In the genomic region with DNA sequence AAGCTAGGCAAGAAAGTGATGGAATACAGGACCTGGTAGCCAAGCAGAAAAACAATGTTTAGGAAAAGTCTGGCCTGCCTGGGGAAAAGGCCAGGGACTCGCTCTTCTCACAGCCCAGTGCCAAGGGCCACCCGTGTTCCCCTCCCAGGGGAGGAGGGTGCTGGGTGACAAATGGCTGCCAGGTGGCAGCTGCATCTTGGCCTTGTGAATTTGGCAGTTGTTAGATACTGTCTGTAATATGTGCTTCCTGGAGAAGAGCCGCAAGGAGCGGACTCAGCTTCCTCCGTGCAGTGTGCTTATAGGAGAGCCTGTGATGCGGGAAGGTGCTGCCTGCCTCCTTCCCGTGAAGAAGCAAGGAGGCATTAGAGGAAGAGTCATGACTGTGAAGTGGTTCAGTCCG, we compare ENCODE assay signal across 7 mouse cellular contexts.
A peak's percentile ranks its signal among the peaks of the same experiment; 100 is the strongest.
DNase-seq lines count a peak whose midpoint lies in the region.

No protein-coding gene starts in this region.

- DNase-seq in ovary, postnatal 36 days (ENCODE audit: low spot score), result peak; percentile 38
- DNase-seq in ovary, postnatal 14 days (ENCODE audit: low spot score), result no peak
- peak; percentile 23 to 29 for DNase-seq in gastrocnemius, postnatal 4 days (ENCODE audit: low spot score in 2 of 2)
- peak; percentile 42 for DNase-seq in lung, postnatal 25 days (ENCODE audit: low spot score)
- peak; percentile 68 for DNase-seq in thymus, postnatal 4 days
- DNase-seq in right cerebral cortex, postnatal 25 days, result no peak
- DNase-seq in left cerebral cortex, postnatal 25 days (ENCODE audit: low spot score in 2 of 2), result no peak

- intact Hi-C loops in left cerebral cortex, postnatal 25 days (cut with DNase I), result no loop called here

Comparison
In these comparisons a context has a peak if more than half of its experiments do, and no peak if none do; other contexts are left out.
1. DNase-seq: peak in ovary, postnatal 36 days (single experiment), gastrocnemius, postnatal 4 days (2 of 2), lung, postnatal 25 days (single experiment) and thymus, postnatal 4 days (single experiment); none in ovary, postnatal 14 days (single experiment), right cerebral cortex, postnatal 25 days (single experiment) and left cerebral cortex, postnatal 25 days (0 of 2).